Mouse (Mus musculus) thymus, postnatal 25 days (tissue): ENCODE measurements around the gene Mgat5.

Source experiments
- DNase-seq: peaks from one replicate; pipeline ENCODE4 v3.0.0; 2022

Mgat5 gene

GRCm38 (mm10) chr1:127262170-127262837 lies 57.5 kb downstream of the Mgat5 start:
- DNase-seq = no peak

- DNase-seq = no peak
Measured at GRCm38 (mm10) chr1:127267985-127268384, 63.2 kb downstream of the Mgat5 start.

GRCm38 (mm10) chr1:127269343-127269742 lies 64.5 kb downstream of the Mgat5 start:
- no peak for DNase-seq

GRCm38 (mm10) chr1:127270273-127271020 lies 65.6 kb downstream of the Mgat5 start:
- peak; percentile 31 for DNase-seq

- DNase-seq = no peak
Measured at GRCm38 (mm10) chr1:127271156-127271555, 66.3 kb downstream of the Mgat5 start.

GRCm38 (mm10) chr1:127273363-127273762 lies 68.5 kb downstream of the Mgat5 start:
- no peak for DNase-seq

GRCm38 (mm10) chr1:127275572-127276324 lies 70.9 kb downstream of the Mgat5 start:
- DNase-seq = no peak

- DNase-seq = no peak
Measured at GRCm38 (mm10) chr1:127278067-127278466, 73.3 kb downstream of the Mgat5 start.

- peak; percentile 67 for DNase-seq
Measured at GRCm38 (mm10) chr1:127280256-127280655, 75.4 kb downstream of the Mgat5 start.

- DNase-seq = no peak
Measured at GRCm38 (mm10) chr1:127284975-127285374, 80.2 kb downstream of the Mgat5 start.

GRCm38 (mm10) chr1:127287505-127287904 lies 82.7 kb downstream of the Mgat5 start:
- DNase-seq = no peak

GRCm38 (mm10) chr1:127290879-127291278 lies 86.1 kb downstream of the Mgat5 start:
- DNase-seq = no peak

- DNase-seq = no peak
Measured at GRCm38 (mm10) chr1:127291721-127292120, 86.9 kb downstream of the Mgat5 start.

GRCm38 (mm10) chr1:127293286-127293685 lies 88.5 kb downstream of the Mgat5 start:
- no peak for DNase-seq

- DNase-seq = peak; percentile 25
Measured at GRCm38 (mm10) chr1:127296815-127297214, 92.0 kb downstream of the Mgat5 start.

- no peak for DNase-seq
Measured at GRCm38 (mm10) chr1:127299774-127300173, 95.0 kb downstream of the Mgat5 start.

- DNase-seq = no peak
Measured at GRCm38 (mm10) chr1:127301038-127301437, 96.2 kb downstream of the Mgat5 start.

GRCm38 (mm10) chr1:127302620-127303019 lies 97.8 kb downstream of the Mgat5 start:
- peak; percentile 42 for DNase-seq

GRCm38 (mm10) chr1:127303791-127304190 lies 99.0 kb downstream of the Mgat5 start:
- no peak for DNase-seq

GRCm38 (mm10) chr1:127304281-127304680 lies 99.5 kb downstream of the Mgat5 start:
- peak; percentile 27 for DNase-seq

- peak; percentile 57 for DNase-seq
Measured at GRCm38 (mm10) chr1:127305582-127305981, 100.8 kb downstream of the Mgat5 start.

- DNase-seq = peak; percentile 27
Measured at GRCm38 (mm10) chr1:127306024-127306771, 101.4 kb downstream of the Mgat5 start.

GRCm38 (mm10) chr1:127307361-127307760 lies 102.5 kb downstream of the Mgat5 start:
- no peak for DNase-seq
